13 mouse cellular contexts compared by ENCODE assay signal in the genomic region with DNA sequence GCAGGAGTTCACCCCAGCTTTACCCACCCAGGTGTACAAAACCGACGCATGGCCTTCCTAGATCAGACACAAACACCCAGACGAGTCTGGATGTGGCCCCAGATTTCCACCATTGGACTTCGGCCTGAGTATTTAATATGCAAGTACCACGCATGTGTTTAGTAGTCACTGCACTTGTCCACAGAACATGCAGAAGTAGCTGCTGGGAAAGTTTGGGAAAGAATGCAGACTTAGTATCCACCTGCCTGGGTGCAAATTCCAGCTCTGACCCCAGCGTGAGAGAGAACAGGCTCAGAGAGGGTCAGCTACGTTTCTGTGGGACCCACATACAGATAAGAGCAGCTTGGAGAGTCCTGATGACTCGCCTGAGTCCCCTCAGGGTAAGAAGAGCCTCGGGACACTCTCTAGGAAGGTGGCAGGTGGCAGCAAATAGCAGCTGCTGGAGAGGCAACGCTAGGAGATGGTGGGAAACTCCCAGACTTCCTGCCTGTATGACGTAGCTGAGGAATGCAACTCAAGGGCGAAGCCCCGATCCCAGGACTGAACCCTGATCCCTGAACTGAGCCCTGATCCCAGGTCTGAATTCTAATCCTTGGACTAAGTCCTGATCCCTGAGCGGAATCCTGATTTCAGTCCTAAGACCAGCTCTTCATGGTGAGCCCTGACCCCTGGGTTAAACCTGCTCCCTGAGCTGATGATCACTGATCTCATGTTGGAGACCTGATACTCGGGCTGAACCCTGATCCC. TPM values are rescaled to one million over a fixed set of nuclear protein-coding genes. Genes with fewer than 3 reads are reported as not detected.
DNase-seq lines count a peak whose midpoint lies in the region; ATAC-seq lines count a peak whose summit lies in the region.
"Had no signal": no experiment of that assay in that cellular context is flagged by ENCODE, and none has a peak within 500 bp of the region (broad histone marks: within the 10 kb centered on the region; RNA-seq: fewer than 3 reads in every experiment).

No protein-coding gene starts in this region.

- H3K4me3 ChIP-seq in heart, embryonic 13.5 days: no peak overlapping the region
- H3K4me3 ChIP-seq in liver, embryonic 12.5 days: no peak overlapping the region
- H3K4me3 ChIP-seq in liver, embryonic 15.5 days (replicated peaks): no peak overlapping the region

- no peak for ATAC-seq in heart, embryonic 13.5 days (ENCODE audit: extremely low read depth, insufficient number of reproducible peaks, low FRiP score, low TSS enrichment)
- ATAC-seq in liver, embryonic 12.5 days: no peak
- no peak for ATAC-seq in liver, embryonic 15.5 days (ENCODE audit: insufficient read depth)
- ATAC-seq: inflammation-experienced regulatory T-cells, adult 6 months; Patski had no signal

- WGBS in heart, embryonic 13.5 days: 50% methylated on average over 15 of the region's 15 CpGs
- 51% methylated on average over 15 of the region's 15 CpGs for WGBS in liver, embryonic 12.5 days (ENCODE audit: insufficient replicate concordance)
- 49% methylated on average over 15 of the region's 15 CpGs for WGBS in liver, embryonic 15.5 days (ENCODE audit: insufficient replicate concordance)

- no peaks in the 10 kb centered on the region for H3K36me3 ChIP-seq in heart, embryonic 13.5 days
- 0 out of 2 replicates have a peak, but pooled peaks cover 2% of the 10 kb centered on the region for H3K36me3 ChIP-seq in liver, embryonic 12.5 days
- no peaks in the 10 kb centered on the region for H3K36me3 ChIP-seq in liver, embryonic 15.5 days (replicated peaks)

- no peak for DNase-seq in heart, adult 9 months (ENCODE audit: low spot score in 2 of 2)
- DNase-seq in liver (no peak), ZHBTc4 (ENCODE audit: low read depth, low spot score) (peak; percentile 71)
- DNase-seq in left cerebral cortex, adult 11 months (ENCODE audit: low spot score): no peak
- DNase-seq in frontal cortex, postnatal 14 days (ENCODE audit: low spot score in 2 of 2): no peak
- DNase-seq: adrenal gland, adult 8-10 months; right cerebral cortex, postnatal 4 days had no signal

- H3K27me3 ChIP-seq in heart, embryonic 13.5 days (replicated peaks): no peaks in the 10 kb centered on the region; the same call in 1 of the 2 replicates
- H3K27me3 ChIP-seq in liver, embryonic 12.5 days (replicated peaks): no peaks in the 10 kb centered on the region
- no peaks in the 10 kb centered on the region for H3K27me3 ChIP-seq in liver, embryonic 15.5 days
- H3K27me3 ChIP-seq: Patski had no signal

- no peak overlapping the region for H3K4me2 ChIP-seq in heart, embryonic 13.5 days
- H3K4me2 ChIP-seq in liver, embryonic 12.5 days: no peak overlapping the region
- no peak overlapping the region for H3K4me2 ChIP-seq in liver, embryonic 15.5 days

- H3K27ac ChIP-seq in heart, embryonic 13.5 days (replicated peaks): peak overlapping the region; percentile 36; the same call in 1 of the 2 replicates
- H3K27ac ChIP-seq in liver, embryonic 12.5 days: peak overlapping the region; percentile 46; the same call in 1 of the 2 replicates
- H3K27ac ChIP-seq in liver, embryonic 15.5 days (replicated peaks): peak overlapping the region; percentile 91

- H3K9ac ChIP-seq in heart, embryonic 13.5 days: 0 out of 2 replicates have a peak overlapping the region, but pooled peaks have one; percentile 25
- H3K9ac ChIP-seq in liver, embryonic 12.5 days: no peak overlapping the region
- H3K9ac ChIP-seq in liver, embryonic 15.5 days: no peak overlapping the region

- 0 out of 2 replicates have a peak, but pooled peaks cover under 1% of the 10 kb centered on the region for H3K9me3 ChIP-seq in heart, embryonic 13.5 days
- peaks cover 3% of the 10 kb centered on the region; the same call in 1 of the 2 replicates for H3K9me3 ChIP-seq in liver, embryonic 12.5 days (replicated peaks)
- no peaks in the 10 kb centered on the region for H3K9me3 ChIP-seq in liver, embryonic 15.5 days (replicated peaks)

- peaks cover 23% of the 10 kb centered on the region for H3K4me1 ChIP-seq in heart, embryonic 13.5 days
- peaks cover 52% of the 10 kb centered on the region for H3K4me1 ChIP-seq in liver, embryonic 12.5 days
- H3K4me1 ChIP-seq in liver, embryonic 15.5 days (replicated peaks): peaks cover 74% of the 10 kb centered on the region

RNA-seq across cellular contexts. Expression of a gene that starts 3.2 kb away (rescaled TPM):
- 0.29 and 0.61 TPM in 2 replicates for polyA plus RNA-seq in heart, embryonic 13.5 days (2015; fragmentation: Nextera tagmentation; extraction: Ambion mirVana)
- polyA plus RNA-seq in liver, embryonic 12.5 days (2016; fragmentation: Nextera tagmentation; extraction: Ambion mirVana): 15.0 and 18.5 TPM in 2 replicates
- 77.6 and 97.4 TPM in 2 replicates for polyA plus RNA-seq in liver, embryonic 15.5 days (2015; fragmentation: Nextera tagmentation; extraction: Ambion mirVana)
- polyA plus RNA-seq: cortical plate, adult 2 months; Patski had no signal

RNA-seq across cellular contexts. Expression of a gene that starts 10.3 kb away (rescaled TPM):
- polyA plus RNA-seq in heart, embryonic 13.5 days (2015; fragmentation: Nextera tagmentation; extraction: Ambion mirVana): 5.1 and 5.9 TPM in 2 replicates
- 6.2 and 7.3 TPM in 2 replicates for polyA plus RNA-seq in liver, embryonic 12.5 days (2016; fragmentation: Nextera tagmentation; extraction: Ambion mirVana)
- 7.7 and 8.0 TPM in 2 replicates for polyA plus RNA-seq in liver, embryonic 15.5 days (2015; fragmentation: Nextera tagmentation; extraction: Ambion mirVana)

RNA-seq across cellular contexts. Expression of a gene that starts 18.3 kb away (rescaled TPM):
- 380 and 421 TPM in 2 replicates for polyA plus RNA-seq in heart, embryonic 13.5 days (2015; fragmentation: Nextera tagmentation; extraction: Ambion mirVana)
- polyA plus RNA-seq in liver, embryonic 12.5 days (2016; fragmentation: Nextera tagmentation; extraction: Ambion mirVana): 583 and 622 TPM in 2 replicates
- polyA plus RNA-seq in liver, embryonic 15.5 days (2015; fragmentation: Nextera tagmentation; extraction: Ambion mirVana): 752 and 794 TPM in 2 replicates

RNA-seq across cellular contexts. Expression of a gene that starts 25.3 kb away (rescaled TPM):
- not detected in 2 replicates for polyA plus RNA-seq in heart, embryonic 13.5 days (2015; fragmentation: Nextera tagmentation; extraction: Ambion mirVana)
- polyA plus RNA-seq in liver, embryonic 12.5 days (2016; fragmentation: Nextera tagmentation; extraction: Ambion mirVana): 0.37 and 0.53 TPM in 2 replicates
- polyA plus RNA-seq in liver, embryonic 15.5 days (2015; fragmentation: Nextera tagmentation; extraction: Ambion mirVana): 0.29 and 0.38 TPM in 2 replicates
- polyA plus RNA-seq: cortical plate, adult 2 months; inflammation-experienced regulatory T-cells, adult 6 months; Patski had no signal

RNA-seq across cellular contexts. Expression of a gene that starts 40.9 kb away (rescaled TPM):
- polyA plus RNA-seq in heart, embryonic 13.5 days (2015; fragmentation: Nextera tagmentation; extraction: Ambion mirVana): 64.5 and 64.9 TPM in 2 replicates
- polyA plus RNA-seq in liver, embryonic 12.5 days (2016; fragmentation: Nextera tagmentation; extraction: Ambion mirVana): 93.2 and 101 TPM in 2 replicates
- polyA plus RNA-seq in liver, embryonic 15.5 days (2015; fragmentation: Nextera tagmentation; extraction: Ambion mirVana): 115 and 127 TPM in 2 replicates

Comparison
In these comparisons a context has a peak if more than half of its experiments do, and no peak if none do; other contexts are left out.
1. H3K27ac ChIP-seq: peak in every context shown above with its lines; median percentile 91 in liver, embryonic 15.5 days; 46 in liver, embryonic 12.5 days; 36 in heart, embryonic 13.5 days.